Mouse (Mus musculus) heart, postnatal 4 days (tissue): ENCODE results near the gene Gtf2ird2. TPM values are rescaled to one million over a fixed set of nuclear protein-coding genes. Genes with fewer than 3 reads are reported as not detected.

Experiments
- DNase-seq: peaks from one replicate; pipeline ENCODE4 v3.0.0; 2021
- total RNA-seq, 2 experiments: library from RNA; stranded (reverse); gene quantifications; 2 replicates each; pipeline ENCODE4 v1.2.3; 2021

Gene Gtf2ird2
- total RNA-seq, 2 experiments from 2014 or later: 6.9 to 9.3 TPM

GRCm38 (mm10) chr5:134183162-134183561 is 657 bp upstream of the Gtf2ird2 start:
- DNase-seq: no peak

- DNase-seq: no peak
Observed at GRCm38 (mm10) chr5:134186059-134186458, 2.2 kb downstream of the Gtf2ird2 start.

- peak; percentile 64 for DNase-seq
Observed at GRCm38 (mm10) chr5:134186961-134187731, 3.3 kb downstream of the Gtf2ird2 start.

GRCm38 (mm10) chr5:134188571-134188970 is 4.8 kb downstream of the Gtf2ird2 start:
- DNase-seq: no peak

GRCm38 (mm10) chr5:134193664-134194063 is 9.8 kb downstream of the Gtf2ird2 start:
- no peak for DNase-seq

- no peak for DNase-seq
Observed at GRCm38 (mm10) chr5:134206721-134207120, 22.9 kb downstream of the Gtf2ird2 start.

GRCm38 (mm10) chr5:134209931-134210554 is 26.2 kb downstream of the Gtf2ird2 start:
- no peak for DNase-seq

- peak; percentile 31 for DNase-seq
Observed at GRCm38 (mm10) chr5:134214021-134214806, 30.4 kb downstream of the Gtf2ird2 start.

- no peak for DNase-seq
Observed at GRCm38 (mm10) chr5:134217900-134218299, 34.1 kb downstream of the Gtf2ird2 start.

- no peak for DNase-seq
Observed at GRCm38 (mm10) chr5:134221278-134221677, 37.5 kb downstream of the Gtf2ird2 start.

- no peak for DNase-seq
Observed at GRCm38 (mm10) chr5:134221708-134222150, 37.9 kb downstream of the Gtf2ird2 start.

GRCm38 (mm10) chr5:134225110-134225901 is 41.5 kb downstream of the Gtf2ird2 start:
- DNase-seq: no peak

- no peak for DNase-seq
Observed at GRCm38 (mm10) chr5:134226946-134227345, 43.1 kb downstream of the Gtf2ird2 start.

GRCm38 (mm10) chr5:134227574-134228248 is 43.9 kb downstream of the Gtf2ird2 start:
- DNase-seq: peak; percentile 43

- no peak for DNase-seq
Observed at GRCm38 (mm10) chr5:134228249-134228638, 44.4 kb downstream of the Gtf2ird2 start.

GRCm38 (mm10) chr5:134229391-134229790 is 45.6 kb downstream of the Gtf2ird2 start, which contains the start of gene Ncf1:
Gene Ncf1, minus strand, starts transcription at chr5:134229625.
- DNase-seq: no peak

- peak; percentile 27 for DNase-seq
Observed at GRCm38 (mm10) chr5:134231376-134231775, 47.6 kb downstream of the Gtf2ird2 start.

- DNase-seq: no peak
Observed at GRCm38 (mm10) chr5:134232111-134232510, 48.3 kb downstream of the Gtf2ird2 start.

- DNase-seq: peak; percentile 30
Observed at GRCm38 (mm10) chr5:134232568-134232967, 48.7 kb downstream of the Gtf2ird2 start.

GRCm38 (mm10) chr5:134233244-134233651 is 49.4 kb downstream of the Gtf2ird2 start:
- DNase-seq: no peak

GRCm38 (mm10) chr5:134234205-134234604 is 50.4 kb downstream of the Gtf2ird2 start:
- no peak for DNase-seq
